Mouse (Mus musculus): ENCODE results near the gene Zfp955a. TPM values are rescaled to one million over a fixed set of nuclear protein-coding genes. Genes with fewer than 3 reads are reported as not detected.

The Zfp955a gene
- 15.8 TPM for polyA plus RNA-seq (2015; fragmentation: Illumina TruSeq; extraction: RNeasy Lipid Tissue Mini Kit (QIAGEN cat#74804); ENCODE audit: insufficient read depth, low replicate concordance)

GRCm38 (mm10) chr17:33254530-33255318, at the start of gene Zfp955a:
Gene Zfp955a (minus strand): TSS chr17:33255145.

GRCm38 (mm10) chr17:33289039-33289875, 34.3 kb upstream of the Zfp955a start, which contains the start of gene Zfp955b:
Gene Zfp955b (plus strand): TSS chr17:33289544.

GRCm38 (mm10) chr17:33264376-33264775, 9.4 kb upstream of the Zfp955a start, which contains the start of gene Olfr63:
Gene Olfr63 (plus strand): TSS chr17:33264676.

GRCm38 (mm10) chr17:33221590-33221989, 33.4 kb downstream of the Zfp955a start, which contains the start of gene Olfr1564:
Gene Olfr1564 (minus strand): TSS chr17:33221690.

GRCm38 (mm10) chr17:33191002-33191401, 63.9 kb downstream of the Zfp955a start, which contains the start of gene Olfr239:
Gene Olfr239 (plus strand): TSS chr17:33191302.

Other genes with a start within 250 kb of the Zfp955a start
- 7.5 TPM for gene Zfp763, start 221.7 kb downstream of the Zfp955a start, polyA plus RNA-seq (2015; fragmentation: Illumina TruSeq; extraction: RNeasy Lipid Tissue Mini Kit (QIAGEN cat#74804); ENCODE audit: insufficient read depth, low replicate concordance)
- gene 4921501E09Rik, start 187.1 kb downstream of the Zfp955a start, polyA plus RNA-seq (2015; fragmentation: Illumina TruSeq; extraction: RNeasy Lipid Tissue Mini Kit (QIAGEN cat#74804); ENCODE audit: insufficient read depth, low replicate concordance): not detected
- gene Zfp563, start 165.8 kb downstream of the Zfp955a start, polyA plus RNA-seq (2015; fragmentation: Illumina TruSeq; extraction: RNeasy Lipid Tissue Mini Kit (QIAGEN cat#74804); ENCODE audit: insufficient read depth, low replicate concordance): 8.2 TPM
- not detected for gene Morc2b, start 115.5 kb downstream of the Zfp955a start, polyA plus RNA-seq (2015; fragmentation: Illumina TruSeq; extraction: RNeasy Lipid Tissue Mini Kit (QIAGEN cat#74804); ENCODE audit: insufficient read depth, low replicate concordance)
- gene Olfr55, start 86.7 kb downstream of the Zfp955a start, polyA plus RNA-seq (2015; fragmentation: Illumina TruSeq; extraction: RNeasy Lipid Tissue Mini Kit (QIAGEN cat#74804); ENCODE audit: insufficient read depth, low replicate concordance): not detected
- gene Olfr239, start 63.8 kb downstream of the Zfp955a start, polyA plus RNA-seq (2015; fragmentation: Illumina TruSeq; extraction: RNeasy Lipid Tissue Mini Kit (QIAGEN cat#74804); ENCODE audit: insufficient read depth, low replicate concordance): not detected
- not detected for gene Olfr1564, start 33.5 kb downstream of the Zfp955a start, polyA plus RNA-seq (2015; fragmentation: Illumina TruSeq; extraction: RNeasy Lipid Tissue Mini Kit (QIAGEN cat#74804); ENCODE audit: insufficient read depth, low replicate concordance)
- gene Olfr63, start 9.5 kb upstream of the Zfp955a start, polyA plus RNA-seq (2015; fragmentation: Illumina TruSeq; extraction: RNeasy Lipid Tissue Mini Kit (QIAGEN cat#74804); ENCODE audit: insufficient read depth, low replicate concordance): not detected
- 10.1 TPM for gene Zfp955b, start 34.4 kb upstream of the Zfp955a start, polyA plus RNA-seq (2015; fragmentation: Illumina TruSeq; extraction: RNeasy Lipid Tissue Mini Kit (QIAGEN cat#74804); ENCODE audit: insufficient read depth, low replicate concordance)
- gene Zfp81, start 103.7 kb upstream of the Zfp955a start, polyA plus RNA-seq (2015; fragmentation: Illumina TruSeq; extraction: RNeasy Lipid Tissue Mini Kit (QIAGEN cat#74804); ENCODE audit: insufficient read depth, low replicate concordance): 20.6 TPM
- 19.8 TPM for gene Zfp101, start 139.5 kb upstream of the Zfp955a start, polyA plus RNA-seq (2015; fragmentation: Illumina TruSeq; extraction: RNeasy Lipid Tissue Mini Kit (QIAGEN cat#74804); ENCODE audit: insufficient read depth, low replicate concordance)
- gene Actl9, start 177.8 kb upstream of the Zfp955a start, polyA plus RNA-seq (2015; fragmentation: Illumina TruSeq; extraction: RNeasy Lipid Tissue Mini Kit (QIAGEN cat#74804); ENCODE audit: insufficient read depth, low replicate concordance): not detected